In the genomic region with DNA sequence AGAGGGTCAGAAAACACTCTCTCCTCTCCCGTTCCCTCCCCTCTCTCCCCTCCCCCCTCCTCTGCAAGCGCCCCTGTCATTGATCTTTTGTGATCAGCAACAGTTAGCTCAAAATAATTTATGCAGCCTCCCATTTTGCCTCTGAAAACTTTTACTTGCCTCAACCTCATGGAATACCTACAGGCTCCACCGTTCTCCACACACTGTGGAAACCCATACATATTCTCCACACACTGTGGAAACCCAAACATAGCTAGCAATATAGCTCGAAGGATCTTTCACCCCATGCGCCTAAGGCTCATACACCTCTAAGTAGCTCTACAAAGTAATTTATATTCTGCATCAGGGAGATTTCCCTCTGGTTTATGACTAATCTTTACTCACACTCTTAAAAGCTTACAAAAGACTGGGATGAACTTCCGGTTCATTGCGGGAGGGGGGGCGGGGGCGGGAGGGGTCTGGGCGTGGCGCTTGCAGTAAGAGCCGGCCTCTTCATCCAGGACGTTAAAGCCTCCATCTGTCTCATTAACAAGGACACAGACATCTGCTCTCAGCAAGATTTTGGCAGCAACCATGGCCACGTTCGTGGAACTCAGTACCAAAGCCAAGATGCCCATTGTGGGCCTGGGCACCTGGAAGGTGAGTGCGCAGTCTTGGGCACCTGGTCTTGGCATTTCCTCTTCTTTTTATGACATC, we compare ENCODE assay signal across 8 mouse cellular contexts. TPM values are rescaled to one million over a fixed set of nuclear protein-coding genes. Genes with fewer than 3 reads are reported as not detected.
DNase-seq lines count a peak whose midpoint lies in the region; ATAC-seq and TF ChIP-seq lines count a peak whose summit lies in the region.

Akr1b8 (plus strand) TSS at position 462 of the 696 bp plus-strand sequence.

- no peak within 1 kb of the TSS for H3K9ac ChIP-seq in liver, embryonic 16.5 days (ENCODE audit: low read depth, low read length)

- no peaks in the 10 kb centered on the region for H3K36me3 ChIP-seq in liver, embryonic 16.5 days (ENCODE audit: control insufficient read depth, insufficient read depth)

- DNase-seq in 3134 (ENCODE audit: extremely low read depth, insufficient read length, low spot score) (peak; percentile 70), Patski (ENCODE audit: low read depth, low spot score) (no peak)
- peak; percentile 39 for DNase-seq in embryo, embryonic 10.5 days (ENCODE audit: low spot score)
- DNase-seq in heart, postnatal 4 days = peak; percentile 13
- DNase-seq in thymus, adult 18-20 months = no peak
- no peak for DNase-seq in gastrocnemius, postnatal 25 days
- DNase-seq in layer of hippocampus, postnatal 36 days = no peak

- no peak within 1 kb of the TSS for H3K27ac ChIP-seq in liver, embryonic 16.5 days (ENCODE audit: low read length)

- peak; percentile 4 for ATAC-seq in Patski
- no peak for ATAC-seq in liver, embryonic 16.5 days (ENCODE audit: low read depth)

- no peaks in the 10 kb centered on the region for H3K9me3 ChIP-seq in liver, embryonic 16.5 days (replicated peaks; ENCODE audit: control insufficient read depth, low read length)

- no peak for TF ChIP-seq CTCF in Patski (IDR thresholded peaks at IDR 0.05)

- H3K4me1 ChIP-seq in liver, embryonic 16.5 days (ENCODE audit: control insufficient read depth, low read depth, low read length) = no peaks in the 10 kb centered on the region; the same call in 1 of the 2 replicates

- no peaks in the 10 kb centered on the region for H3K27me3 ChIP-seq in Patski
- no peaks in the 10 kb centered on the region for H3K27me3 ChIP-seq in liver, embryonic 16.5 days (ENCODE audit: control insufficient read depth, insufficient read depth, low read depth, low read length)

- POLR2A ChIA-PET in Patski (lab: Charles Lee) = no interaction called here

- 18% methylated on average over 16 of the region's 16 CpGs for WGBS in liver, embryonic 16.5 days (ENCODE audit: insufficient replicate concordance)

- H3K4me3 ChIP-seq in liver, embryonic 16.5 days (ENCODE audit: low read depth, low read length) = peak within 1 kb of the TSS; percentile 14; the same call in 1 of the 2 replicates

- CTCF ChIA-PET in Patski (lab: Charles Lee) = interaction anchor here (0.8 to 3.9 kb wide), 8 partner anchors 8 to 161 kb away, joined by 3 to 22 read pairs (median 4); no protein-coding TSS in a partner anchor

- in situ Hi-C loops in Patski (cut with MboI; ENCODE audit: low pct_unique_long_range_greater_than_20kb) = no loop called here

- peak within 1 kb of the TSS; percentile 30; the same call in 1 of the 2 replicates for H3K4me2 ChIP-seq in liver, embryonic 16.5 days (ENCODE audit: low read depth, low read length)

RNA-seq across cellular contexts. Expression of gene Akr1b8, which starts in this region (rescaled TPM):
- 125 TPM for polyA plus RNA-seq in Patski (2021)
- total RNA-seq in heart, postnatal 4 days (2021) = 1 to 10 TPM; 7.0 to 8.0 TPM
- polyA plus RNA-seq in liver, embryonic 16.5 days (2015; fragmentation: Nextera tagmentation; extraction: Ambion mirVana) = 4.9 and 5.4 TPM in 2 replicates
- 1 to 10 TPM; 1.6 to 3.7 TPM for total RNA-seq in gastrocnemius, postnatal 25 days (2021)
- total RNA-seq in layer of hippocampus, postnatal 36 days (2021) = under 1 TPM; 0.42 to 0.56 TPM

Comparison
In these comparisons a context has a peak if more than half of its experiments do, and no peak if none do; other contexts are left out.
1. RNA of gene Akr1b8 (polyA plus RNA-seq): 125 TPM in Patski (single experiment); 4.9 to 5.4 TPM in liver, embryonic 16.5 days; every median in the first group is over 10 times any median in the second.
2. DNase-seq: peak in 3134 (single experiment), embryo, embryonic 10.5 days (single experiment) and heart, postnatal 4 days (single experiment); none in Patski (single experiment), thymus, adult 18-20 months (0 of 2), gastrocnemius, postnatal 25 days (single experiment) and layer of hippocampus, postnatal 36 days (0 of 2).